Comparison of ENCODE assay signal across 8 mouse cellular contexts in genomic region chr5:131537155-131537830, GRCm38 (mm10).
DNase-seq lines count a peak whose midpoint lies in the region; ATAC-seq lines count a peak whose summit lies in the region.

No protein-coding gene starts in this region.

- H3K4me1 ChIP-seq in hindbrain, embryonic 12.5 days = peaks cover 27% of the 10 kb centered on the region
- peaks cover 28% of the 10 kb centered on the region for H3K4me1 ChIP-seq in limb, embryonic 12.5 days (replicated peaks)
- H3K4me1 ChIP-seq in midbrain, embryonic 12.5 days = peaks cover 33% of the 10 kb centered on the region
- peaks cover 9% of the 10 kb centered on the region for H3K4me1 ChIP-seq in stomach, embryonic 16.5 days (ENCODE audit: control insufficient read depth, insufficient read depth, low read length)

- no peaks in the 10 kb centered on the region for H3K27me3 ChIP-seq in hindbrain, embryonic 12.5 days
- no peaks in the 10 kb centered on the region for H3K27me3 ChIP-seq in limb, embryonic 12.5 days
- peaks cover 14% of the 10 kb centered on the region for H3K27me3 ChIP-seq in midbrain, embryonic 12.5 days
- no peaks in the 10 kb centered on the region for H3K27me3 ChIP-seq in stomach, embryonic 16.5 days (ENCODE audit: control insufficient read depth, insufficient read depth, low read length)

- peak overlapping the region; percentile 66 for H3K4me2 ChIP-seq in hindbrain, embryonic 12.5 days (replicated peaks)
- peak overlapping the region; percentile 77 for H3K4me2 ChIP-seq in limb, embryonic 12.5 days
- H3K4me2 ChIP-seq in midbrain, embryonic 12.5 days (replicated peaks) = peak overlapping the region; percentile 79
- peak overlapping the region; percentile 82 for H3K4me2 ChIP-seq in stomach, embryonic 16.5 days (ENCODE audit: low read depth, low read length)

- H3K27ac ChIP-seq in hindbrain, embryonic 12.5 days = peak overlapping the region; percentile 99
- peak overlapping the region; percentile 98 for H3K27ac ChIP-seq in limb, embryonic 12.5 days
- peak overlapping the region; percentile 99 for H3K27ac ChIP-seq in midbrain, embryonic 12.5 days (replicated peaks)
- H3K27ac ChIP-seq in stomach, embryonic 16.5 days (ENCODE audit: low read length) = peak overlapping the region; percentile 93

- H3K9me3 ChIP-seq in hindbrain, embryonic 12.5 days (replicated peaks) = no peaks in the 10 kb centered on the region
- H3K9me3 ChIP-seq in limb, embryonic 12.5 days = no peaks in the 10 kb centered on the region
- H3K9me3 ChIP-seq in midbrain, embryonic 12.5 days = no peaks in the 10 kb centered on the region
- H3K9me3 ChIP-seq in stomach, embryonic 16.5 days (replicated peaks; ENCODE audit: control insufficient read depth, low read length) = no peaks in the 10 kb centered on the region

- DNase-seq in adrenal gland, adult (ENCODE audit: inconsistent age in 2 of 2, low spot score in 1 of 2) = peak; percentile 84 to 94
- peak; percentile 45 to 48 for DNase-seq in cerebellum, postnatal 14 days
- DNase-seq in gastrocnemius, adult 18-20 months (ENCODE audit: low spot score) = peak; percentile 62
- no peak for DNase-seq in layer of hippocampus, adult 9-10 months (ENCODE audit: low spot score)

- H3K36me3 ChIP-seq in hindbrain, embryonic 12.5 days = peaks cover 7% of the 10 kb centered on the region; the same call in 1 of the 2 replicates
- H3K36me3 ChIP-seq in limb, embryonic 12.5 days = peaks cover 9% of the 10 kb centered on the region; the same call in 1 of the 2 replicates
- H3K36me3 ChIP-seq in midbrain, embryonic 12.5 days = 0 out of 2 replicates have a peak, but pooled peaks cover 7% of the 10 kb centered on the region
- H3K36me3 ChIP-seq in stomach, embryonic 16.5 days (ENCODE audit: control insufficient read depth, insufficient read depth, low read length) = no peaks in the 10 kb centered on the region

- H3K9ac ChIP-seq in hindbrain, embryonic 12.5 days = peak overlapping the region; percentile 98
- peak overlapping the region; percentile 98 for H3K9ac ChIP-seq in limb, embryonic 12.5 days (replicated peaks)
- peak overlapping the region; percentile 97 for H3K9ac ChIP-seq in midbrain, embryonic 12.5 days (replicated peaks)
- peak overlapping the region; percentile 92 for H3K9ac ChIP-seq in stomach, embryonic 16.5 days (ENCODE audit: low read length)

- peak overlapping the region; percentile 92 for H3K4me3 ChIP-seq in hindbrain, embryonic 12.5 days
- H3K4me3 ChIP-seq in limb, embryonic 12.5 days (replicated peaks) = peak overlapping the region; percentile 93
- peak overlapping the region; percentile 93 for H3K4me3 ChIP-seq in midbrain, embryonic 12.5 days
- H3K4me3 ChIP-seq in stomach, embryonic 16.5 days (replicated peaks; ENCODE audit: low read length) = peak overlapping the region; percentile 80

- WGBS in hindbrain, embryonic 12.5 days = under 1% methylated on average over 44 of the region's 44 CpGs
- WGBS in limb, embryonic 12.5 days = under 1% methylated on average over 43 of the region's 44 CpGs
- WGBS in midbrain, embryonic 12.5 days = under 1% methylated on average over 43 of the region's 44 CpGs
- WGBS in stomach, embryonic 16.5 days = under 1% methylated on average over 40 of the region's 44 CpGs

- peak; percentile 62 for ATAC-seq in hindbrain, embryonic 12.5 days (ENCODE audit: low FRiP score)
- peak; percentile 63; the same call in 1 of the 2 replicates for ATAC-seq in limb, embryonic 12.5 days (ENCODE audit: insufficient number of reproducible peaks, insufficient read depth, low FRiP score, low TSS enrichment, low read depth)
- peak; percentile 64 for ATAC-seq in midbrain, embryonic 12.5 days (ENCODE audit: low FRiP score, low read depth)
- ATAC-seq in stomach, embryonic 16.5 days (ENCODE audit: insufficient read depth, low FRiP score) = peak; percentile 73
